Mouse (Mus musculus): ENCODE measurements around the gene Tmprss7. TPM values are rescaled to one million over a fixed set of nuclear protein-coding genes. Genes with fewer than 3 reads are reported as not detected.

Tmprss7 gene
- total RNA-seq, 2 experiments from 2014 or later = 0.17 to 0.26 TPM

- DNase-seq (ENCODE audit: low spot score in 2 of 2) = no peak
Observed at GRCm38 (mm10) chr16:45690178-45690577, 3.3 kb downstream of the Tmprss7 start.

DNA sequence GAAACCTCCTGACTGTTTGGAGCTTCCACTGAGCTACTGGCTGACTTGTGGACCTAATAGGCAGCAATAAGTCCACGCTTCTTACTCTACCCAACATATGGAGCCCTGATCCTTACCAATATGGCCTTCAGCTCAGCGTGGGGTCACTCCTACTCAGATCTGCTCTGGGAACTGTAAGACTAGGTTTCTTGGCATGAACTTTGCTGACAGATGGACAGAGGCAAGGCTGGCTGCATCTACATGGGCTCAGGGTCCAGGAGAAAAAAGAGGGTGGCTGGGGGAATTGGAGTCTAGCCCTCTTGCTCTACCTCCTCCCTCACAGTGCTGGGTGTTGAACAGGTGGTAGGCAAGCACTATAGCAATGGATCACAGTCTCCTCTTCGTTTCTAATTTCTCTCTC, 6.6 kb downstream of the Tmprss7 start:
- no peak for DNase-seq (ENCODE audit: low spot score in 2 of 2)

- DNase-seq (ENCODE audit: low spot score in 2 of 2) = no peak
Observed at GRCm38 (mm10) chr16:45685295-45685694, 8.2 kb downstream of the Tmprss7 start.

DNA sequence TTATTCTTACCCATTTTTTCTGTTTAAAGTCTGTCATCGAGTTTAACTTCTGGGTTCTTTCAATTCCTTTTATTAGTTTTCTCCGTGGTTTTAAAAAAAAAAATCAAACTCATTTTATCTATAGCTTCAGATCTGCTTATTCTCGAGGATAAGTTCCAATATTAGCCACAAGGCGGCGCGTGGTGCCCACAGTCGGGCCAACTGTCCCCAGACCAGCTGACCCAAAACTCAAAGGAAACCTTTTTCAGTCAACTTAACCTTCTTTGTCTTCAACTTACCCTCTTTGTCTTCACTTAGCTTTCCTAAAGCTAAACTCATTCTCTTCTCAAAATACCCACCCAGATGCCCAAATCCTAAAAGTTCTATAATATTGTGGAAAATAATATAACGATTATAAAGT, 8.6 kb downstream of the Tmprss7 start:
- DNase-seq (ENCODE audit: low spot score in 2 of 2) = peak; percentile 71 to 73

GRCm38 (mm10) chr16:45676462-45676861, 17.0 kb downstream of the Tmprss7 start:
- DNase-seq (ENCODE audit: low spot score in 2 of 2) = no peak

- peak in 1 of 2 experiments; percentile 18 for DNase-seq (ENCODE audit: low spot score in 2 of 2)
Observed at GRCm38 (mm10) chr16:45670005-45670404, 23.5 kb downstream of the Tmprss7 start.

DNA sequence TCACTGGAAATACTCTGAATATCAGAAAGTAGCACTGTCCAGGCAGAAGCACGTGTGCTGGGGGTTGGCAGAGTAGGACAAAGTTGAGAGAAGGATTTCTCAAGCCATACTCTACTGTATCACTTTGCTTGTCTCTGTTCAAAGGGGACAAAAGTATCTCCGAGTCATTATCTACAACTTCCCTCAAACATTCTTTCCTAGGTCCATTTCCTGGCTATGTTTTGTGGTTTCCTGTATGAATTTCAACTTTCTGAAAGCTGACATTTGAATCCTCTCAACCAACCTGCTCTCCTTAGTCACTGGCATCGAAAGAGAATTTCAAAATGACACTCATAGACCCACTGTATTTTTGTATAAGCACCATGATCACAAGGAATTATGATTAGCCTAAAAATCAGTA, 25.3 kb downstream of the Tmprss7 start:
- DNase-seq (ENCODE audit: low spot score in 2 of 2) = no peak

GRCm38 (mm10) chr16:45666136-45666535, 27.3 kb downstream of the Tmprss7 start:
- DNase-seq (ENCODE audit: low spot score in 2 of 2) = no peak

DNA sequence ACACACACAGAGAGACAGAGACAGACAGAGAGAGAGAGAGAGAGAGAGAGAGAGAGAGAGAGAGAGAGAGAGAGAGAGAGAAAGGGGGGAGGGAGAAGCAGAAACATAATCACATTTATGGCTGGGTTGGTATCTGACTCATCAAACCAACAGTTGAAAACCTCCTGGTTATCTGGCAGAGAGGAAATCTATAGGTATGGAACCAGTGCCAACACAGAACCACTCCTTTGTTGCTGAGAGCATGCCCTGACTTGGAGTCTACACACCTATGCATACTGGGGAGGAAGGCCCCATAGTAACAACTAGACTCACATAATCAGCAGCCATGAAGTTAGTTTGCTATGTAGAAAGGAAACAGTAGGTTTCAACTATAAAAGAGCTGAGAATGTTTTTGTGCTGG, 31.1 kb downstream of the Tmprss7 start:
- DNase-seq (ENCODE audit: low spot score in 2 of 2) = no peak

- no peak for DNase-seq (ENCODE audit: low spot score in 2 of 2)
Observed at GRCm38 (mm10) chr16:45659596-45659995, 33.9 kb downstream of the Tmprss7 start.

- no peak for DNase-seq (ENCODE audit: low spot score in 2 of 2)
Observed at GRCm38 (mm10) chr16:45658248-45658647, 35.2 kb downstream of the Tmprss7 start.

DNA sequence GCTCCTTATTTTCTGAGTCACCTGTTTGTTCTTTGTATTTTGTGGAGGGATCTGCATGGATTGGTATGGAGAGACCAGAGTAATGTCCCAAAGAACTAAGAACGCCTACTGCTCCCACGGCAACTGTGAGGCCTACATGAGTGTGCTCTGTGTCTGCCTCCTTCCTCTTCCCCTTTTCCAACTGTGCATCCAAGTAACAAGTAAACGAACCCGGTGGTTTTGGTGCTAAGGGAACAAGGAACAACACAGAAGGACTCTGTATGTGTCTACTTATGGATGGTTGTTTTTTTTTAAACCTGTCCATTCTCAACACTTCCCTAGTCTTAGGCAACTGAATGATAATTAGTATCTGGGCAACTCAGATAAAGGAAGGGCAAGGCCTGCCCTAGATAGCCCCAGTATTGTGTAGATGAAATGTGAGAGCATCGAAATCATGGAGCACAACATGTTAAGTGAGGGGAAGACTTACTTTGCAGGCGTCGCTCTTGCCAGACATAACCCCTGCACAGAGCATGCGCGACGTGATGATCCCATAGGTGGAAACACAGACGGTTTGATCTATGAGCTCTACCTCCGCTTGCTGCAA, 35.8 kb downstream of the Tmprss7 start:
- DNase-seq (ENCODE audit: low spot score in 2 of 2) = no peak

DNA sequence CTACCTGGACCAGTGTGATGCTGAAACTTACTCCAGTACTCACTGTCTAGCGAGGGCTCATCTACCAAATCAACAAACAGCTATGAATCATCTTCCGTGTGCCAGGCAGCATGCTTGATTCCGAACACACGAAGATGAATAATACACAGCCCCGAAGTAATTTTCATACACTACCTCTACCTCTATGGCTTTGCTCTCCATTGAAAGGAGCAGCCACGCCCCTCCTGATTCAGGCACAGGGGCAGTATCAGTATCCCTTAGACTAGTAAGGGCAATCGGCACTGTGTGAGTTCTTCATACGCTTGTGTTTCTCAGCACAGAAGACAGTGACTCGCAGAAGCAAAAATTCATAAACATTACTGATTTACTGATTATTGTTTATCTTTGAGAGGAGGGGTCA, 39.0 kb downstream of the Tmprss7 start:
- DNase-seq (ENCODE audit: low spot score in 2 of 2) = no peak

- DNase-seq (ENCODE audit: low spot score in 2 of 2) = peak in 1 of 2 experiments; percentile 26
Observed at GRCm38 (mm10) chr16:45653934-45654332, 39.5 kb downstream of the Tmprss7 start, which contains the start of gene BC016579. TSS of gene BC016579 (minus strand) at chr16:45654068.

DNA sequence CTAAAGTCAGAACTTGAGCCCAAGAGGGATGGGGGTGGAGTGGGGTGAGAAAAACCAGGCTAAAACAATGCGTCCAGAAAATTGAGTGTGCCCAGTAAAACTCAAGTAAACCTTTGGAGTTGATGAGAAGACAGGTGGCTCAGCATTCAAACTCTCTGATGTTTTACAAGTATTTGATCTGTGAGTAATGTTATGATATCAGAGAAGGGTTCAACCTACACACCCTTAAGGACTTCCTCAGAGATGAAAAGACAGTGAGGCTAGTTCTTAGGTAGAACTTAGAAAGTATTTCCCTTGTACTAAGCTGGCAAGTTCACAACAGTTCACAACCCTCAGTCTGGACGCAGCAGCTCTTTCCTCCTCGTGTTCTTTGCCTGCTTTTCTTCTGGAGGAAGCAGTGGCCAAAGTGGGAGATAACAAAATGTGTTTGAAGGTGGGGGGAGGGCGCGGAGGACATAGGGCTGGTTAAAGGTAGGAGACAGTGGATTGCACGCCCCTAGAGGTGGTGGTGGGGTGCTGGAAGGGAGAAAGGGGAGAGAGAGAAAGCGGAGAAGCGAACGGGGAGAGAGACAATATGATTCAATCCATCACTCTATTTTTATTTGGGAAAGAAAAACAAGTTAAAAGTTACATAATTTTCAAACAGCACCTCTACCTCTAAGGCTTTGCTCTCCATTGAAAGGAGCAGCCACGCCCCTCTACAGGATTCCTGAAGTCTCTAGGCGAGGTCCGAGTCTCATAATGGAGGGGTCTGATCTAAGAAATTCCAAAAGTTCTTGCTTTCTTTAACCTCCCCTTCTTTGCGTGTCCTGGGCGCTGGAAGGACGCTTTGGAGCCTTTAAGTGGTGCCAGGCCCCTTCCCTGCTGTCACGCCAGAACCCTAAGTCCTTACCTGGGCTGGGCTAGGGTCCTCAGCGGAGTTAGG, 40.2 kb downstream of the Tmprss7 start:
- DNase-seq (ENCODE audit: low spot score in 2 of 2) = no peak

DNA sequence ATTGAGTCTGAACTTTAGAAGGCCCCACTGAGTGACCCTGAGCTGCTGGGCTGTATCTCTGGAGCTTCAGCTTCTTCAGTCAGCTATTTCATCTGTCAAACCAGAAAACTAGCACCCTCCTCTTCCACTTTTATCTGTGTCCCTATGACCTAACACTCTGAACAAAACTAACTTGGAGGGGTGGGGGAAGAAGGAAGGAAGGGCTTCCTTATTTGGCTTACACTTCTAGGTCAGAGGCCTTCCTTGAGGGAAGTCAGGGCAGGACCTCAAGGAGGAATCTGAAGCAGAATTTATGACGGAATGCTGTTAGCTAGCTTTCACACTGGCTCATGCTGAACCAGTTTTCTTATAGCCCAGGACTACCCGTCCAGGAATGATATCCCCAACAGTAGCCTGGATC, 42.0 kb downstream of the Tmprss7 start:
- no peak for DNase-seq (ENCODE audit: low spot score in 2 of 2)

GRCm38 (mm10) chr16:45644380-45644779, 49.1 kb downstream of the Tmprss7 start:
- peak in 1 of 2 experiments; percentile 21 for DNase-seq (ENCODE audit: low spot score in 2 of 2)

GRCm38 (mm10) chr16:45643944-45644343, 49.5 kb downstream of the Tmprss7 start:
- DNase-seq (ENCODE audit: low spot score in 2 of 2) = no peak

DNA sequence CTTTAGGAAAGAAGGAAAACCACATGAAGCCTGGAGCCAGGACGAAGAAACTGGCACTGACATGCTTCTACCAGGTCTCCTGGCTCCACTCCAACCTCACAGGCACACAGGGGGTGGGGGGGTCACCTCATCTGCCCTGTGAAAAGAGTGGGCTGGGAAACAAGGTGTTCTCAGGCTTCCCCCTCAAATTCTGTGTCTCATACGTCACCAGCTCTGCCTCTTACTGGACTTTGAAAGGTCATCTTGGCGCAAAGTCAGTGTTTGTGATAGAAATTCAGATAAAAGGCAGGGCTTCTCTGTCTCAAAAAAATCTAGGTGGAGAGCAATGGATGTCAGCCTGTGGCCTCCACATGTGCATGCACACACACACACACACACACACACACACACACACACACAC, 52.2 kb downstream of the Tmprss7 start:
- DNase-seq (ENCODE audit: low spot score in 2 of 2) = no peak

GRCm38 (mm10) chr16:45640070-45640762, 53.2 kb downstream of the Tmprss7 start:
- DNase-seq (ENCODE audit: low spot score in 2 of 2) = no peak

DNA sequence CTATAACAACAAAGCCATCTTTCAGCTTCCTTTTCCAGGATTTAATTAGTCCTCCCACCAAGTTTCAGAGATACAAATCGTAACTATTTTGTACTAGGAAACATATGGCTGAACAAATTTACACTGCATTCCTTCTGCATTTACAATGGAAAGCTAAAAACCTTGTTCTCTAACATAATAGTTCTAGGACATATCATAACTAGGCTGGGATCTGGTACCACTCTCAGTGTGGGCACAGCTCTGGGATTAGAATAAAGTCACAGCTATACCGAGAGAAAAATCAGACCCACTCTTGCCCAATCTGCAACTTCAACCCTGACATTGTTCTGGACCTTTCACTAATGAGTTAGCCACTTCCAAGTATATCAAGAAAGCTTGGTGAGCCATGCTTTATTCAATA, 57.6 kb downstream of the Tmprss7 start:
- DNase-seq (ENCODE audit: low spot score in 2 of 2) = no peak

DNA sequence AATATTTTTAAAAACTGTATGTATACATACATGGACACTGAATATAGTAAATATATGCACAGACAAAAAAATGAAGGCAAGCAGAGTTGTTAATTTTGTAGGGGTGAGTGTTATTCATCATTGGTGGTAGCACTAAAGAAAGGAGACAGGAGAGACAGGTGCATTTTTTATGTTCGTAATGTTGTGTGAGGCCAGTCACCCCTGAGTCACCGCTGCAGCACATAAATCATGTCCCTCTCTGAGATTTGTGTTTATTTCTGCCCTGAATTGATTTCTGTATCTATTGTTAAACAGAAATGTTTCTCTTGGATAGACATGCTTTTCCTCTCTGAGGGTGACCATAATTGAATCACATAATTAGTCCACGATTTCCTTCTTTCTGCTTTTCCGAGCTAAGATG, 61.0 kb downstream of the Tmprss7 start:
- DNase-seq (ENCODE audit: low spot score in 2 of 2) = no peak
